Mouse (Mus musculus): ENCODE data around the gene Plcg1.

DNA sequence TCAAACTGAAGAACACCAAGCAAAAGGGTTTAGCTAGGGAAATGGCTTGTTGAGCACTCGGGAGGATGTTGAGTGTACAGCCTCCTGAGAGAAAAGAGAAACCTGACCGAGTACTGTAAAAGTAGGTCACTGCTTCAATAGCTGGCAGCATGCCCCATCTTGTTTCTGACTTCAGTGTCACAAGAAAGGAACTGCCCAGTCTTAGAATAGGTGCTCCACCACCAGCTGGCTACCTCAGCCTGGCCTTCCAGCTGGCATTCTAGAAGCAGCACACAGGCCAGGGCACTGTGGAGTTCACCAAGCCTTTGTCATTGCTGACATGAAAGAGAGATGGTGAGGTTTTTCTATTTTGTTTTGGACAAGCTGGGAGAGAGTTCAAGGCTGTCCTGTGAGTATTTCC, 65.9 kb downstream of the Plcg1 start:
- TF ChIP-seq CTCF (IDR thresholded peaks at IDR 0.05; ENCODE audit: borderline replicate concordance, control insufficient read depth, extremely low read depth, insufficient read depth, low read length, poor library complexity) (no peak), POLR2A (IDR thresholded peaks at IDR 0.05; ENCODE audit: control insufficient read depth, extremely low read depth, insufficient read depth, low read length, poor library complexity) (no peak)

Measured in thymus, adult 2 months (tissue).